Mouse (Mus musculus): Measurements from ENCODE around the gene Phtf2. TPM values are rescaled to one million over a fixed set of nuclear protein-coding genes. Genes with fewer than 3 reads are reported as not detected.
A peak's percentile ranks its signal among the peaks of the same experiment; 100 is the strongest.
"Not testable (repeated sequence)": the region's sequence is repeated elsewhere in the genome, so short reads cannot be mapped to it uniquely, and the experiment has no call there.

The Phtf2 gene
- total and polyA plus RNA-seq, 2 experiments from 2014 or later: 39.2 to 50.9 TPM

DNA sequence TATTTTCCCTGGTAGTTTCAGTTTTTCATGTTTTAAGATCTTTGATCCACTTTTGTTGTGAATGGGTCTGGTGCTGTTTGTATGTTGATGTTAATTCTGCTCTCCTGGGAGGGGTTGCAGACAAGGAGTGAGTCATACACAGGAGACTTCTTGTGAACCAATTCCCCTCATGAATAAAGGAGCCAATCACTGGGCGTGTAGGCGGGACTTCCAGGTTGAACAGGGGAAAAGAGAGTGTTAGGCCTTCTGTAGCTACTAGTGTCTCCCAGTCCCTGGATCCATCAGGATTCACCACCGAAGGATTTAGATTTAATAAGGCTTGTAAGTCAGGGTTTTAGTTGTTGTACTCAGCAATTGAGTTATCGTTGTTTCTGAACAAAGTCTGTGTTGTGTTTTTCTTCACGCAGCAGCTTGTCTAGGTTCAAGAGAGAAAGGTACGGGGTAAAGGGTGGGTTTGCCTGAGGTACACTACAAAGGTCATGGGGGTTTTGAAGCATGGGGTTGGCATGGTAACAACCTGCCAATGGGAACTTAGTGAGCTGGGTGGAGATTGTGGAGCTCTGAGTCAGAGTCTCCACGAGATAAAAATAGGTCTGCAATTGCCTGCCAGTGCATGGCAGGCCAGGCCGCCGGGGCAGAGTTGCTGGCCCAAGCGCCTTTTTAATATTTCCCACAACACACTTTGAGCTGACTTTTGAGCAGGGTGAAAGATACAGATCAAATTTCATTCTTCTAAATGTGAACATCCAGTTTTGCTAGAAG is 90.0 kb downstream of the Phtf2 start:
- peak overlapping the region; percentile 76 for H3K27ac ChIP-seq (ENCODE audit: low read depth)
- H3K36me3 ChIP-seq (replicated peaks; ENCODE audit: control insufficient read depth, insufficient read depth, low read length): peaks cover 20% of the 10 kb centered on the region
- no peak overlapping the region for H3K4me2 ChIP-seq (ENCODE audit: low read depth, low read length)
- H3K4me3 ChIP-seq (ENCODE audit: low read depth, low read length): no peak overlapping the region
- WGBS: 44% methylated on average over 10 of the region's 10 CpGs
- H3K9ac ChIP-seq (replicated peaks; ENCODE audit: low read depth, low read length): no peak overlapping the region
- DNase-seq (ENCODE audit: low spot score) (peak; percentile 80), ATAC-seq (ENCODE audit: insufficient read depth, low read depth) (peak; percentile 93)
- peaks cover 12% of the 10 kb centered on the region; the same call in 1 of the 2 replicates for H3K4me1 ChIP-seq (ENCODE audit: control insufficient read depth, insufficient read depth)
- TF ChIP-seq EP300 (IDR thresholded peaks at IDR 0.05; ENCODE audit: low read depth): no peak
- H3K9me3 ChIP-seq (replicated peaks; ENCODE audit: control insufficient read depth, low read length): no peaks in the 10 kb centered on the region
- no peaks in the 10 kb centered on the region for H3K27me3 ChIP-seq (ENCODE audit: control insufficient read depth, insufficient read depth, low read length)

DNA sequence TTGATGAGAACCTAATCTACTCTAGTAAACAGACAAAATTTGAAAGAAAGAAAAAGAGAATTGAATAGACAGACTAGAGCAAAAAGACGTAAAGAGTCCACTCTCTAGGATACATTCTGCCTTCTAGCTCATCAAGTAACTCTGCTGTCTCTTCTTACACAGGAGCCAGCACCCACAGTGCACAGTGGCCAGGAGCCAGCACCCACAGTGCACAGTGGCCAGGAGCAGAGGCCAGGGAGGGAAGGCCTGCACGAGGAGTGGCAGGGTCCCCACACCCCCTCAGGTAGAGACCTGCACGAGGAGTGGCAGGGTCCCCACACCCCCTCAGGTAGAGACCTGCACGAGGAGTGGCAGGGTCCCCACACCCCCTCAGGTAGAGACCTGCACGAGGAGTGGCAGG is 95.5 kb downstream of the Phtf2 start:
- H3K4me3 ChIP-seq (ENCODE audit: low read depth, low read length); H3K9ac ChIP-seq (replicated peaks; ENCODE audit: low read depth, low read length); H3K9me3 ChIP-seq (replicated peaks; ENCODE audit: control insufficient read depth, low read length); H3K27me3 ChIP-seq (ENCODE audit: control insufficient read depth, insufficient read depth, low read length); H3K27ac ChIP-seq (ENCODE audit: low read depth); H3K4me2 ChIP-seq (ENCODE audit: low read depth, low read length); DNase-seq (ENCODE audit: low spot score); ATAC-seq (ENCODE audit: insufficient read depth, low read depth); H3K4me1 ChIP-seq (ENCODE audit: control insufficient read depth, insufficient read depth): not testable (repeated sequence)
- WGBS: 91% methylated on average over 3 of the region's 5 CpGs
- H3K36me3 ChIP-seq (replicated peaks; ENCODE audit: control insufficient read depth, insufficient read depth, low read length): peaks cover 32% of the 10 kb centered on the region

DNA sequence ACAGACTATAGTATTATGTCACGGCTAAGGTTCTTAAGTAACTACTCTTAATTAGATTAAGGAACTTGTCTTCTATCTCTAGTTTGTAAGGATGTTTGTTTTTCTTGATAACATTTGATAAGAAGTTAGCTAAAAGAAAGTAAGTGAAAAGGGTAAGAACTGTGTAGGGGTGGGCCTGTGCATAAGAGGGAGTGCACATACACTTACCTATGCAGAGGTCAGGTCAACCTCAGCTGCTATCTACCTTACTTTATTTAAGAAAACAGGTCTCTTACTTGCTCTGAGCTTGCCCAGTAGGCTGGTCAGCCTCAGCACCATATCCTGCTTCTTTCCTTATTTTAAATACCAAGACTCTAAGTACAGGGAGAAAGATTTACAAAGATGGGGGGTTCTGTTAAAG is 100.8 kb downstream of the Phtf2 start:
- ATAC-seq (ENCODE audit: insufficient read depth, low read depth) (no peak), DNase-seq (ENCODE audit: low spot score) (no peak)
- H3K4me3 ChIP-seq (ENCODE audit: low read depth, low read length): no peak overlapping the region
- H3K36me3 ChIP-seq (replicated peaks; ENCODE audit: control insufficient read depth, insufficient read depth, low read length): peaks cover 23% of the 10 kb centered on the region
- no peaks in the 10 kb centered on the region for H3K27me3 ChIP-seq (ENCODE audit: control insufficient read depth, insufficient read depth, low read length)
- no peak overlapping the region for H3K9ac ChIP-seq (replicated peaks; ENCODE audit: low read depth, low read length)
- H3K9me3 ChIP-seq (replicated peaks; ENCODE audit: control insufficient read depth, low read length): no peaks in the 10 kb centered on the region
- WGBS: 89% methylated on average over 1 of the region's 1 CpGs
- H3K27ac ChIP-seq (ENCODE audit: low read depth): no peak overlapping the region
- H3K4me1 ChIP-seq (ENCODE audit: control insufficient read depth, insufficient read depth): no peaks in the 10 kb centered on the region
- TF ChIP-seq EP300 (IDR thresholded peaks at IDR 0.05; ENCODE audit: low read depth): no peak
- TF ChIP-seq CTCF (IDR thresholded peaks at IDR 0.05; ENCODE audit: low read depth): no peak
- H3K4me2 ChIP-seq (ENCODE audit: low read depth, low read length): no peak overlapping the region

DNA sequence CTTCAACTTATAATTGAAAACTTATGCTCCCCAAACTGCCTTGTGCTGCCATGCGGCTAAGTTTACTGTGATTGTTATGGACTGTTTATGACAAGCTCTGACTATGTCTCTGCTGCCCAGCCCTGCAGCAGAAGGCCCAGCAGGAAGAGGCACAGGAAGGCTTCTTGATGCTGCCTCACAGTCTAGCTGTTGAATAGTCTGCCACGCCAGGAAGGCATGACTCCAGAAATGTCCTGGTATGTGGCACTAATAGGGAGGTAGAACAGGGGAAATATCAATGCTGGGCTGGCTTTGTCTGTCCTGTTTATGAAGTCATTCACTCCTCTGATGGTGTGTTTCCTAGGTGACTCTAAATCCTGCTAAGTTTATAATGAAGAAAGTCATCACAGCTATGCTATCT is 102.7 kb downstream of the Phtf2 start:
- DNase-seq (ENCODE audit: low spot score) (no peak), ATAC-seq (ENCODE audit: insufficient read depth, low read depth) (no peak)
- H3K27ac ChIP-seq (ENCODE audit: low read depth): no peak overlapping the region
- H3K9ac ChIP-seq (replicated peaks; ENCODE audit: low read depth, low read length): no peak overlapping the region
- no peak overlapping the region for H3K4me2 ChIP-seq (ENCODE audit: low read depth, low read length)
- H3K27me3 ChIP-seq (ENCODE audit: control insufficient read depth, insufficient read depth, low read length): no peaks in the 10 kb centered on the region
- no peaks in the 10 kb centered on the region for H3K4me1 ChIP-seq (ENCODE audit: control insufficient read depth, insufficient read depth)
- H3K36me3 ChIP-seq (replicated peaks; ENCODE audit: control insufficient read depth, insufficient read depth, low read length): peaks cover 19% of the 10 kb centered on the region
- no peaks in the 10 kb centered on the region for H3K9me3 ChIP-seq (replicated peaks; ENCODE audit: control insufficient read depth, low read length)
- TF ChIP-seq CTCF (IDR thresholded peaks at IDR 0.05; ENCODE audit: low read depth): no peak
- TF ChIP-seq EP300 (IDR thresholded peaks at IDR 0.05; ENCODE audit: low read depth): no peak
- H3K4me3 ChIP-seq (ENCODE audit: low read depth, low read length): no peak overlapping the region
- WGBS: 53% methylated on average over 2 of the region's 2 CpGs

DNA sequence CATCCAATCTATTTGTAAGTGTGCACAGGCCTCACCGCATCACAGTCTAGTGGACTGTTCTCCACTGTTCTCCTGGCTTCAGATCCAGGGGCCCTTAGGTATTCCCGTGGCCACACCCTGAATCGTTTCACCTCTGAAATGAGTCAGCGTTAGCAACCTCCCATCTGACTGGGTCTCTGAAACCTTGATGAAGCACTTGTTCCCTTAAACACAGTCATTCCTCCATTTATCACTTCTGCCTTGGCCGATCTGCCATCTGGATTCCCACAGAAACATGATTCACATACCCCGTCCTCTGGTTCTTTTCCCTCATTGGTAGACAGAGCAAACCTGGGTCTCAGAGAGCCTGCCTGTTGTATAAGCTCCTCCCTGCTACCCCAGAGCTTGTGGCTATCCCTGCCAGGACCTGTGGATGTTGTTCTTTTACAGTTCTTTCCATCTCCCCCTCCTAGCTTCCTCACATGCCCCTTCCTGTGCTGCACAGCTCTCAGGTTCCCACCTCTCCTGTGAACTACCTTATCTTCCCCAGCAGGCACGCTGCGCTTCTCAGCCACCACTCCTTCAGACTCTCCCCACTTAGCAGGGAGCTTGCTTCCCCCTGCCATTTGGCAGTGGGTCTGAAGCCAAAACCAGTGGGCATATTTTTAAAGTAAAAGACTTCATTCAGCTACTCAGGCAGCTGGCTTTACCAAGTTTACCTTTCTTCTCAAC is 103.5 kb downstream of the Phtf2 start:
- 54% methylated on average over 8 of the region's 8 CpGs for WGBS
- Histone ChIP-seq H3K27me3 (ENCODE audit: control insufficient read depth, insufficient read depth, low read length) (no peaks in the 10 kb centered on the region), H3K9me3 (replicated peaks; ENCODE audit: control insufficient read depth, low read length) (no peaks in the 10 kb centered on the region), H3K4me1 (ENCODE audit: control insufficient read depth, insufficient read depth) (no peaks in the 10 kb centered on the region), H3K36me3 (replicated peaks; ENCODE audit: control insufficient read depth, insufficient read depth, low read length) (peaks cover 17% of the 10 kb centered on the region), H3K27ac (ENCODE audit: low read depth) (no peak overlapping the region), H3K4me3 (ENCODE audit: low read depth, low read length) (no peak overlapping the region), H3K4me2 (ENCODE audit: low read depth, low read length) (no peak overlapping the region), H3K9ac (replicated peaks; ENCODE audit: low read depth, low read length) (no peak overlapping the region)
- ATAC-seq (ENCODE audit: insufficient read depth, low read depth) (no peak), DNase-seq (ENCODE audit: low spot score) (peak; percentile 9)
- TF ChIP-seq CTCF (IDR thresholded peaks at IDR 0.05; ENCODE audit: low read depth) (no peak), EP300 (IDR thresholded peaks at IDR 0.05; ENCODE audit: low read depth) (no peak)

All from heart, postnatal 0 days (tissue).